Mouse (Mus musculus) heart, embryonic 10.5 days (tissue): ENCODE data around the gene 1700049E17Rik2. TPM values are rescaled to one million over a fixed set of nuclear protein-coding genes. Genes with fewer than 3 reads are reported as not detected.
"Not testable (repeated sequence)": the region's sequence is repeated elsewhere in the genome, so short reads cannot be mapped to it uniquely, and the experiment has no call there.

Experiments
- DNase-seq: peaks from one replicate; pipeline ENCODE4 v3.0.0-alpha.2; 2017; ENCODE audit warnings: low spot score
- H3K27ac ChIP-seq: fragments of 300-500 bp; sonication (generic); 2 replicates; pipeline ENCODE4 v1.5.1; 2016; ENCODE audit warnings: mild to moderate bottlenecking
- H3K27me3 ChIP-seq: fragments of 300-500 bp; sonication (generic); 2 replicates; pipeline ENCODE4 v1.6.1; 2016; ENCODE audit warnings: mild to moderate bottlenecking; ENCODE audit not compliant: poor library complexity, insufficient read depth, severe bottlenecking
- H3K36me3 ChIP-seq: fragments of 300-500 bp; sonication (generic); 2 replicates; pipeline ENCODE4 v1.6.1; 2016; ENCODE audit warnings: mild to moderate bottlenecking, moderate library complexity
- H3K4me1 ChIP-seq: fragments of 300-500 bp; sonication (generic); 2 replicates; pipeline ENCODE4 v1.6.1; 2016; ENCODE audit warnings: mild to moderate bottlenecking
- H3K4me3 ChIP-seq: fragments of 300-500 bp; sonication (generic); 2 replicates; pipeline ENCODE4 v1.5.1; 2016; ENCODE audit warnings: mild to moderate bottlenecking, moderate library complexity
- H3K9me3 ChIP-seq: fragments of 300-500 bp; sonication (generic); 2 replicates; pipeline ENCODE4 v1.6.1; 2016; ENCODE audit warnings: mild to moderate bottlenecking, moderate library complexity
- WGBS: fragments of 180-500 bp; shearing (Covaris S2); methylation state at CpG from one replicate; pipeline ENCODE4 v1.1.7; 2016; 5-methylcytosine and 5-hydroxymethylcytosine counted together
- polyA plus RNA-seq: library from polyadenylated mRNA; unstranded; fragments of >200 nt; fragmentation: Nextera tagmentation; extraction: Ambion mirVana; gene quantifications from 2 replicates; pipeline ENCODE4 v1.2.1, GENCODE M21; 2016

Gene 1700049E17Rik2
- polyA plus RNA-seq, result not detected in 2 replicates

DNA sequence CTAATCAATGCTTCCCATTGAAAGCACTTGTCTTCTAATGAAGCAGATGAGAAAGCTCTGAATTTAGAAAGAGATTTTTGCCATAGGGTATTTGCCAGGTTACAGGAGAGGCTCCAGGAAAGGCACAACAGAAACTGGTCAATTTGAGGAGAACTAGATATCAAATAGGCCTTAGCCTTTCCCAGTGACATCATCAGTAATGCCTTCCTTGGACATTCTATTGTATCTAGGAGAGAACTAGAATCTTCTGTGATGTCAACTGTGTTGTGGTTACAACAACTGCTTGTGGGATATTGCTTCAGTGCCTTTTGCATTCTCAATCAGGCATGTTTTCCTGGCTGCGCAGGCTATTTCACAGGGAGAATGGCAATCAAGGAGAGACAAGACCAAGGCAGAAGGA, at the start of gene 1700049E17Rik2:
TSS of gene 1700049E17Rik2 (plus strand) at position 301 of the 400 bp plus-strand sequence.
- H3K4me3 ChIP-seq, H3K9me3 ChIP-seq, H3K36me3 ChIP-seq, H3K27me3 ChIP-seq, DNase-seq, H3K4me1 ChIP-seq, H3K27ac ChIP-seq: not testable (repeated sequence)
- no CpG with 5 or more reads among the region's 1 CpGs for WGBS

GRCm38 (mm10) chr14:41524695-41525094, 48.3 kb upstream of the 1700049E17Rik2 start:
- not testable (repeated sequence) for H3K27me3 ChIP-seq, H3K36me3 ChIP-seq, H3K27ac ChIP-seq, H3K4me3 ChIP-seq, H3K9me3 ChIP-seq, H3K4me1 ChIP-seq
- 66% methylated on average over 1 of the region's 1 CpGs for WGBS
- DNase-seq, result peak; percentile 50

- no CpG with 5 or more reads among the region's 2 CpGs for WGBS
- H3K27ac ChIP-seq, H3K4me1 ChIP-seq, H3K36me3 ChIP-seq, H3K4me3 ChIP-seq, H3K9me3 ChIP-seq, DNase-seq, H3K27me3 ChIP-seq: not testable (repeated sequence)
Observed at GRCm38 (mm10) chr14:41555483-41555882, 17.5 kb upstream of the 1700049E17Rik2 start, which contains the start of gene Gm7970. TSS of gene Gm7970 (minus strand) at chr14:41555583.

DNA sequence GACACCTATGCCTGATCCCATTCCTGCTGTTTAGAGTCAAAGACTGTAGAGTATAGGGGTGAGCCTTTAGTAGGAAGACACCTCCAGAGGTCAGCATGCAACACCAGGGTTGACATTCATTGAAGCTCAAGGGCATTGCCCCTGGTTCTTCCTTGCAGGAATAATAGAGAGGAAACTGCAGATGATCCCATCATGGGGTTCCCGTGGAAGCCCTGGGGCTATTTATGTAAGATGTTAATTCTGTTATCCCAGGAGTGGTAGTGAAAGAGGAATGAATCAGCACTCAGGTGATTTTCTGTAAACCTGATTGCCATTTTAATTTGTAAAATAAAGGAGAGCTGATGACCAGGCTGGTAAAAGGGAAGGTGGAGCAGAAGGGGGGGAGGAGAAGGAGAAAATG, 13.3 kb downstream of the 1700049E17Rik2 start:
- WGBS, result 77% methylated on average over 1 of the region's 1 CpGs
- not testable (repeated sequence) for DNase-seq, H3K27ac ChIP-seq, H3K4me1 ChIP-seq, H3K27me3 ChIP-seq, H3K9me3 ChIP-seq, H3K36me3 ChIP-seq, H3K4me3 ChIP-seq

GRCm38 (mm10) chr14:41600935-41601334, 27.9 kb downstream of the 1700049E17Rik2 start:
- WGBS, result 86% methylated on average over 15 of the region's 15 CpGs
- not testable (repeated sequence) for H3K27me3 ChIP-seq, H3K4me3 ChIP-seq, DNase-seq, H3K9me3 ChIP-seq, H3K27ac ChIP-seq, H3K36me3 ChIP-seq, H3K4me1 ChIP-seq

- H3K27me3 ChIP-seq, H3K9me3 ChIP-seq, H3K4me1 ChIP-seq, H3K4me3 ChIP-seq, DNase-seq, H3K27ac ChIP-seq, H3K36me3 ChIP-seq: not testable (repeated sequence)
- WGBS, result 72% methylated on average over 1 of the region's 1 CpGs
Observed at GRCm38 (mm10) chr14:41610690-41611089, 37.7 kb downstream of the 1700049E17Rik2 start.

GRCm38 (mm10) chr14:41622535-41622934, 49.5 kb downstream of the 1700049E17Rik2 start:
- not testable (repeated sequence) for H3K4me3 ChIP-seq, H3K36me3 ChIP-seq, H3K27me3 ChIP-seq, H3K4me1 ChIP-seq, H3K9me3 ChIP-seq, DNase-seq, H3K27ac ChIP-seq
- 95% methylated on average over 5 of the region's 5 CpGs for WGBS

DNA sequence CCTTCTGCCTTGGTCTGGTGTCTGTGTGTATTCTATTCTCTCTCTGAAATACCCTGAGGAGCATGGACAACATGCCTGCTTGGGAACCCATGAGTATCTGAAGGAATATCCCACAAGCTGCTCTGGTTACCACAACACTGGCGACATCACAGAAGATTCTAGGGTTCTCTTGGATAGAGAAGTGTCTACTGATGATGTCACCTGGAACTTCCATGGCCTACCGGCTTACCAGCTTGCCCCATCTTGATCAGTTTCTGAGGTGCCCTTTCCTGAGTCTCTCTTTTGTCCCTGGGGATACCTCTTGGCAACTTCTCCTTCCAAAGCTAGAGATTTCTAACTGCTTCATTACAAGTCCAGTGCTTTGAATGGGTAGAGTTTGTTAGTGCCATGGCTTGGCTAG, 51.5 kb downstream of the 1700049E17Rik2 start, which contains the start of gene Gm3072:
TSS of gene Gm3072 (minus strand) at position 101 of the 400 bp plus-strand sequence.
- not testable (repeated sequence) for H3K27ac ChIP-seq, H3K4me1 ChIP-seq, H3K36me3 ChIP-seq, H3K9me3 ChIP-seq, H3K4me3 ChIP-seq, DNase-seq, H3K27me3 ChIP-seq
- WGBS, result 81% methylated on average over 1 of the region's 2 CpGs

DNA sequence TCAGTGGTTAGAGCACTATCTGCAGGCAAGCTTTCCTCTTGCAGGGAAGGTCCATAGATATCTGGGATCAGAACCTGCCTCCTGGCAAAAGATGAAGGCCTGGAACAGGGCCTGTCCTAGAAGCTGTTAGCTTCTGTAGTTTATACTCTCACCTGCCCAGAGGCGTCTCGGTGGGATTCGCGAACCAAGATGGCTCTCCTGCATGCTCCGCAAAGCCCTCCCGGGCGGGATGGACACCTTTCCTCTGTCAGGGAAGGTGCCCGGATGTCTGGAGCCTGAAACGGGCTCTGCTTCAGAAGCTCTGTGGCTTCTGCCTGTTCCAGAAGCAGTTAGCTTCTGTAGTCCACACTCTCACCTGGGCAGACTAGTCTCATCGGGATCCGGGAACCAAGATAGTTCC, 57.1 kb downstream of the 1700049E17Rik2 start:
- not testable (repeated sequence) for H3K9me3 ChIP-seq, H3K4me1 ChIP-seq, H3K36me3 ChIP-seq, H3K27ac ChIP-seq, H3K27me3 ChIP-seq, H3K4me3 ChIP-seq, DNase-seq
- 90% methylated on average over 9 of the region's 11 CpGs for WGBS

Other genes starting within 250 kb of the 1700049E17Rik2 start
- gene Gm5798, start 224.6 kb upstream of the 1700049E17Rik2 start, polyA plus RNA-seq, result not detected in 2 replicates
- not detected in 2 replicates for gene Gm7945, start 186.8 kb upstream of the 1700049E17Rik2 start, polyA plus RNA-seq
- not detected in 2 replicates for gene Gm6482, start 164.9 kb upstream of the 1700049E17Rik2 start, polyA plus RNA-seq
- gene Gm7954, start 119.7 kb upstream of the 1700049E17Rik2 start, polyA plus RNA-seq, result not detected in 2 replicates
- gene Gm3486, start 83.7 kb upstream of the 1700049E17Rik2 start, polyA plus RNA-seq, result not detected in 2 replicates
- gene Gm7970, start 17.6 kb upstream of the 1700049E17Rik2 start, polyA plus RNA-seq, result not detected in 2 replicates
- not detected in 2 replicates for gene Gm3072, start 51.4 kb downstream of the 1700049E17Rik2 start, polyA plus RNA-seq
- not detected in 2 replicates for gene Gm3676, start 73.3 kb downstream of the 1700049E17Rik2 start, polyA plus RNA-seq
- gene Gm8068, start 128.7 kb downstream of the 1700049E17Rik2 start, polyA plus RNA-seq, result not detected in 2 replicates
- gene Gm7929, start 177.4 kb downstream of the 1700049E17Rik2 start, polyA plus RNA-seq, result not detected in 2 replicates
- gene Gm47189, start 199.2 kb downstream of the 1700049E17Rik2 start, polyA plus RNA-seq, result not detected in 2 replicates